Mouse (Mus musculus) layer of hippocampus, adult 9-11 months (tissue): Measurements from ENCODE around the gene Abr.

Source experiments
- DNase-seq: peaks from one replicate; pipeline ENCODE4 v3.0.0; 2022

Gene Abr

GRCm38 (mm10) chr11:76622152-76622565 is at the start of gene Abr:
Gene Abr (minus strand): TSS chr11:76622314.
- no peak for DNase-seq

- no peak for DNase-seq
Measured at GRCm38 (mm10) chr11:76667807-76668206, 45.7 kb upstream of the Abr start.

- no peak for DNase-seq
Measured at GRCm38 (mm10) chr11:76666002-76666649, 44.0 kb upstream of the Abr start.

- DNase-seq, result no peak
Measured at GRCm38 (mm10) chr11:76661790-76662468, 39.8 kb upstream of the Abr start.

GRCm38 (mm10) chr11:76659138-76659930 is 37.2 kb upstream of the Abr start:
- DNase-seq, result no peak

GRCm38 (mm10) chr11:76657450-76657970 is 35.4 kb upstream of the Abr start:
- DNase-seq, result no peak

GRCm38 (mm10) chr11:76655106-76655505 is 33.0 kb upstream of the Abr start:
- DNase-seq, result no peak

GRCm38 (mm10) chr11:76652838-76653334 is 30.8 kb upstream of the Abr start:
- DNase-seq, result no peak

GRCm38 (mm10) chr11:76650862-76651560 is 28.9 kb upstream of the Abr start:
- DNase-seq, result peak; percentile 53

GRCm38 (mm10) chr11:76647500-76647899 is 25.4 kb upstream of the Abr start:
- DNase-seq, result peak; percentile 82

- no peak for DNase-seq
Measured at GRCm38 (mm10) chr11:76647062-76647461, 24.9 kb upstream of the Abr start.

- peak; percentile 91 for DNase-seq
Measured at GRCm38 (mm10) chr11:76645955-76646354, 23.8 kb upstream of the Abr start.

- no peak for DNase-seq
Measured at GRCm38 (mm10) chr11:76645036-76645435, 22.9 kb upstream of the Abr start.

GRCm38 (mm10) chr11:76644257-76644656 is 22.1 kb upstream of the Abr start:
- DNase-seq, result no peak

- no peak for DNase-seq
Measured at GRCm38 (mm10) chr11:76640231-76640630, 18.1 kb upstream of the Abr start.

GRCm38 (mm10) chr11:76639269-76639985 is 17.3 kb upstream of the Abr start:
- DNase-seq, result peak; percentile 56

- DNase-seq, result no peak
Measured at GRCm38 (mm10) chr11:76630487-76630886, 8.4 kb upstream of the Abr start.

- no peak for DNase-seq
Measured at GRCm38 (mm10) chr11:76630023-76630422, 7.9 kb upstream of the Abr start.

- DNase-seq, result no peak
Measured at GRCm38 (mm10) chr11:76628613-76629012, 6.5 kb upstream of the Abr start.

- DNase-seq, result no peak
Measured at GRCm38 (mm10) chr11:76624881-76625280, 2.8 kb upstream of the Abr start.

- DNase-seq, result no peak
Measured at GRCm38 (mm10) chr11:76624071-76624470, 2.0 kb upstream of the Abr start.
